Mouse (Mus musculus): ENCODE data around the gene Samd4.

The Samd4 gene

GRCm38 (mm10) chr14:47027431-47028118 lies 144.9 kb downstream of the Samd4 start:
- Histone ChIP-seq H3K9me3 (ENCODE audit: low read length) (no peaks in the 10 kb centered on the region), H3K27me3 (ENCODE audit: insufficient read depth, low read length) (no peaks in the 10 kb centered on the region), H3K36me3 (ENCODE audit: insufficient read depth, low read length) (no peaks in the 10 kb centered on the region), H3K4me1 (replicated peaks; ENCODE audit: low read depth, low read length) (no peaks in the 10 kb centered on the region), H3K4me3 (replicated peaks; ENCODE audit: low read length) (no peak overlapping the region)
- TF ChIP-seq POU5F1 (IDR thresholded peaks at IDR 0.05; ENCODE audit: borderline replicate concordance, low read length) (no peak), NANOG (IDR thresholded peaks at IDR 0.05; ENCODE audit: borderline replicate concordance, low read length) (no peak), CTCF (conservative IDR thresholded peaks at IDR 0.05; ENCODE audit: low read length) (no peak)

GRCm38 (mm10) chr14:47031542-47031941 lies 148.9 kb downstream of the Samd4 start:
- TF ChIP-seq NANOG (IDR thresholded peaks at IDR 0.05; ENCODE audit: borderline replicate concordance, low read length) (no peak), POU5F1 (IDR thresholded peaks at IDR 0.05; ENCODE audit: borderline replicate concordance, low read length) (no peak), CTCF (conservative IDR thresholded peaks at IDR 0.05; ENCODE audit: low read length) (no peak)

GRCm38 (mm10) chr14:47032140-47032539 lies 149.5 kb downstream of the Samd4 start:
- Histone ChIP-seq H3K27me3 (ENCODE audit: insufficient read depth, low read length) (no peaks in the 10 kb centered on the region), H3K4me3 (replicated peaks; ENCODE audit: low read length) (no peak overlapping the region), H3K9me3 (ENCODE audit: low read length) (no peaks in the 10 kb centered on the region), H3K36me3 (ENCODE audit: insufficient read depth, low read length) (no peaks in the 10 kb centered on the region), H3K4me1 (replicated peaks; ENCODE audit: low read depth, low read length) (no peaks in the 10 kb centered on the region)
- TF ChIP-seq POU5F1 (IDR thresholded peaks at IDR 0.05; ENCODE audit: borderline replicate concordance, low read length), result no peak

More at GRCm38 (mm10) chr14:47031542-47031941, 148.9 kb downstream of the Samd4 start:
- Histone ChIP-seq H3K27me3 (ENCODE audit: insufficient read depth, low read length) (no peaks in the 10 kb centered on the region), H3K4me3 (replicated peaks; ENCODE audit: low read length) (no peak overlapping the region), H3K4me1 (replicated peaks; ENCODE audit: low read depth, low read length) (no peaks in the 10 kb centered on the region), H3K36me3 (ENCODE audit: insufficient read depth, low read length) (no peaks in the 10 kb centered on the region), H3K9me3 (ENCODE audit: low read length) (no peaks in the 10 kb centered on the region)

DNA sequence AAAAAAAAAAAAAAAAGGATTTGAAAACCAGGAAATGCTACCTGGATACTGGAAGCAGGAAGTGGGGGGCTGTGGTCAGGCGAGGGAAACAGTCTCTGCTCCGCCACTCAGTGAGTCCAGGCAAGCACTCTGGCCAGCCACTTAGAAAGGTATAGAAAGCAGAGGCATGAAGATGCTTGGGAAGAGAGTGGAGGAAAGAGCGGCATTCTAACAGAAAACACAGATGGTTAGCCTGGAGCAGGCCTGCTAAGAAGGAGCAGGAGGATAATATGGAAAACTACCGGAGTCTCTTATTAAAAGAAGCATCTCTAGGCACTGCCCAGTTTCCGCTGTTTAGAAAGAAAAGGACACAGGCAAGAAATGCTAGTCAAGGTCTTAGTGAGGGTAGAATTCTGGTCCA lies 150.8 kb downstream of the Samd4 start:
- no peaks in the 10 kb centered on the region for H3K9me3 ChIP-seq (ENCODE audit: low read length)
- no peak overlapping the region for H3K4me3 ChIP-seq (replicated peaks; ENCODE audit: low read length)
- no peaks in the 10 kb centered on the region for H3K27me3 ChIP-seq (ENCODE audit: insufficient read depth, low read length)
- no peaks in the 10 kb centered on the region for H3K4me1 ChIP-seq (replicated peaks; ENCODE audit: low read depth, low read length)
- H3K36me3 ChIP-seq (ENCODE audit: insufficient read depth, low read length), result no peaks in the 10 kb centered on the region
- TF ChIP-seq POU5F1 (IDR thresholded peaks at IDR 0.05; ENCODE audit: borderline replicate concordance, low read length) (no peak), NANOG (IDR thresholded peaks at IDR 0.05; ENCODE audit: borderline replicate concordance, low read length) (no peak), CTCF (conservative IDR thresholded peaks at IDR 0.05; ENCODE audit: low read length) (no peak)

GRCm38 (mm10) chr14:47041699-47042098 lies 159.0 kb downstream of the Samd4 start:
- H3K36me3 ChIP-seq (ENCODE audit: insufficient read depth, low read length), result no peaks in the 10 kb centered on the region
- no peaks in the 10 kb centered on the region for H3K27me3 ChIP-seq (ENCODE audit: insufficient read depth, low read length)
- no peak for TF ChIP-seq POU5F1 (IDR thresholded peaks at IDR 0.05; ENCODE audit: borderline replicate concordance, low read length)
- no peak for TF ChIP-seq NANOG (IDR thresholded peaks at IDR 0.05; ENCODE audit: borderline replicate concordance, low read length)
- no peak for TF ChIP-seq CTCF (conservative IDR thresholded peaks at IDR 0.05; ENCODE audit: low read length)
- H3K4me3 ChIP-seq (replicated peaks; ENCODE audit: low read length), result no peak overlapping the region
- H3K9me3 ChIP-seq (ENCODE audit: low read length), result no peaks in the 10 kb centered on the region
- no peaks in the 10 kb centered on the region for H3K4me1 ChIP-seq (replicated peaks; ENCODE audit: low read depth, low read length)

DNA sequence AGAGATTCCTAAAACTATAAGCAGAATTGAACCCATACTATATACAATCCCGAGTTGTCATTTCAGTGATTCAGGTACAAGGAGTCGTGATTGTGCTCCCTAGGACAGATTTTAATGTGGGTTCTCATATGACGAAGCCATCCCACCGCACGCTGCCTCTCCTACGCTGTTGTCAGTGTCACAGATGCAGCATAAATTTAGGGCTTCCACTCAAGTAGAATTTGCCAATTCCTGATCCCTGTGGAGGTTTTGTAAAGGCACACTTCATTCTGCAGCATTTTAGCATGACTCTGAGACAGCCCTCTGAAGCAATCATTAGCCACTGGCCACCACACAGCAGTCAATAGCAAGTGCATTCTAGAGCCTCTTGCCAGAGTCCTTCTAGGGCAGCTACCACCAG lies 166.4 kb downstream of the Samd4 start:
- Histone ChIP-seq H3K27me3 (ENCODE audit: insufficient read depth, low read length) (no peaks in the 10 kb centered on the region), H3K4me3 (replicated peaks; ENCODE audit: low read length) (no peak overlapping the region), H3K9me3 (ENCODE audit: low read length) (no peaks in the 10 kb centered on the region; the same call in 1 of the 2 replicates), H3K4me1 (replicated peaks; ENCODE audit: low read depth, low read length) (no peaks in the 10 kb centered on the region), H3K36me3 (ENCODE audit: insufficient read depth, low read length) (no peaks in the 10 kb centered on the region)
- TF ChIP-seq CTCF (conservative IDR thresholded peaks at IDR 0.05; ENCODE audit: low read length) (no peak), POU5F1 (IDR thresholded peaks at IDR 0.05; ENCODE audit: borderline replicate concordance, low read length) (no peak), NANOG (IDR thresholded peaks at IDR 0.05; ENCODE audit: borderline replicate concordance, low read length) (no peak)

- TF ChIP-seq CTCF (conservative IDR thresholded peaks at IDR 0.05; ENCODE audit: low read length), result no peak
- TF ChIP-seq POU5F1 (IDR thresholded peaks at IDR 0.05; ENCODE audit: borderline replicate concordance, low read length), result no peak
- TF ChIP-seq NANOG (IDR thresholded peaks at IDR 0.05; ENCODE audit: borderline replicate concordance, low read length), result no peak
- H3K9me3 ChIP-seq (ENCODE audit: low read length), result no peaks in the 10 kb centered on the region; the same call in 1 of the 2 replicates
- H3K4me3 ChIP-seq (replicated peaks; ENCODE audit: low read length), result no peak overlapping the region
- no peaks in the 10 kb centered on the region for H3K4me1 ChIP-seq (replicated peaks; ENCODE audit: low read depth, low read length)
- H3K36me3 ChIP-seq (ENCODE audit: insufficient read depth, low read length), result no peaks in the 10 kb centered on the region
- H3K27me3 ChIP-seq (ENCODE audit: insufficient read depth, low read length), result no peaks in the 10 kb centered on the region
Measured at GRCm38 (mm10) chr14:47051743-47052610, 169.3 kb downstream of the Samd4 start.

DNA sequence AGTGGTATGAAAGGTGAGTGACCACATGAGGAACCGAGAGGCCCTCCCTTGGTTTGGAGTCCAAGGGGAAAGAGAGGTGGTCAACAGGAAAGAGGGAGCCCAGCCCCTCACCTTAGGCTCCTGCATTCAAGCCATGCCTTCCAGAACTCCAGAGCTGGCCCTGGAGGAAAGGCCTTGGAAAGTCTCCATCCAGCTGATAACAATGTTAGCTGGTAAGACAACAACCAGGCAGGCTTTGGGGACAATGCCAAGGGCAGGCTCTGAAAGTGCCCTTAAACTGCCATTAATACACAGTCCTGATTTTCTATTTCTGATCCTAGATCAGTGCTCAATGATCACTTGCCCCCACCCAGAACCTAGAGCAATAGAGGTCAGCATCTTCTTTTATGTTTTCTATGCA lies 170.4 kb downstream of the Samd4 start:
- TF ChIP-seq POU5F1 (IDR thresholded peaks at IDR 0.05; ENCODE audit: borderline replicate concordance, low read length), result no peak
- no peak for TF ChIP-seq NANOG (IDR thresholded peaks at IDR 0.05; ENCODE audit: borderline replicate concordance, low read length)
- no peak for TF ChIP-seq CTCF (conservative IDR thresholded peaks at IDR 0.05; ENCODE audit: low read length)
- no peaks in the 10 kb centered on the region for H3K36me3 ChIP-seq (ENCODE audit: insufficient read depth, low read length)
- no peak overlapping the region for H3K4me3 ChIP-seq (replicated peaks; ENCODE audit: low read length)
- no peaks in the 10 kb centered on the region for H3K4me1 ChIP-seq (replicated peaks; ENCODE audit: low read depth, low read length)
- no peaks in the 10 kb centered on the region for H3K27me3 ChIP-seq (ENCODE audit: insufficient read depth, low read length)
- H3K9me3 ChIP-seq (ENCODE audit: low read length), result no peaks in the 10 kb centered on the region; the same call in 1 of the 2 replicates
